Mouse (Mus musculus): Measurements from ENCODE around the gene Btbd9.

- TF ChIP-seq CTCF (IDR thresholded peaks at IDR 0.05; ENCODE audit: control insufficient read depth, insufficient read depth, low read length) = no peak
- TF ChIP-seq POLR2A (IDR thresholded peaks at IDR 0.05; ENCODE audit: borderline replicate concordance, control insufficient read depth, low read depth, low read length) = no peak
Measured at GRCm38 (mm10) chr17:30490601-30491000, 85.7 kb downstream of the Btbd9 start.
